8 mouse cellular contexts compared by ENCODE assay signal in the genomic region with DNA sequence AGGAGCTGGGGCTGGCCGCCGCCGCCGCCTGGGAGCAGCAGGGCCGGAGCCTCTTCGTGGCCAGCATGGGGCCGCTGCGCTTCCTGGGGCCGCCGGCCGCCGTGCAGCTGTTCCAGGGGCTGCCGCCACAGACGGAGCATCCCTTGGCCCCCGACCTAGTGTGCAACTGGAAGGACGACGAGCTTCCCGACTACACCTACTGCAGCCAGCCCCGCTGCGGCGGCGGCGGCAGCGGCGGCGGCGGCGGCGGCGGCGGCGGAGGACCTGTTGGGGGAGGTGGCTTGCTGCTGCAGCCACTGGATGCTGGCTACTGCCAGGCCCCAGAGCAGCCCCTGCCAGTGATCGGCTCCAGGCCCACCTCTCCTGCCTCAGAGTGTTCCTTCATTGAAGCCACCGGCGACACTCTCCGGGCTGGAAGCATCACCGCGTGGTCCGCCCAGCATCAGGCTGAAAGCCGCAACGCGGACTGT. TPM values are rescaled to one million over a fixed set of nuclear protein-coding genes. Genes with fewer than 3 reads are reported as not detected.
DNase-seq lines count a peak whose midpoint lies in the region; ATAC-seq and TF ChIP-seq lines count a peak whose summit lies in the region.

No protein-coding gene starts in this region.

- H3K4me1 ChIP-seq in testis, adult 2 months (ENCODE audit: control insufficient read depth, insufficient read depth, low read length), result no peaks in the 10 kb centered on the region
- no peaks in the 10 kb centered on the region for H3K4me1 ChIP-seq in forebrain, embryonic 10.5 days
- no peaks in the 10 kb centered on the region for H3K4me1 ChIP-seq in intestine, embryonic 15.5 days (replicated peaks)
- H3K4me1 ChIP-seq in lung, postnatal 0 days (ENCODE audit: insufficient read depth, low read depth, low read length), result no peaks in the 10 kb centered on the region
- no peaks in the 10 kb centered on the region for H3K4me1 ChIP-seq in stomach, embryonic 16.5 days (ENCODE audit: control insufficient read depth, insufficient read depth, low read length)

- no peaks in the 10 kb centered on the region for H3K27me3 ChIP-seq in testis, adult 2 months (ENCODE audit: control insufficient read depth, insufficient read depth, low read length)
- H3K27me3 ChIP-seq in forebrain, embryonic 10.5 days (ENCODE audit: poor library complexity, severe bottlenecking), result no peaks in the 10 kb centered on the region
- H3K27me3 ChIP-seq in intestine, embryonic 15.5 days (replicated peaks), result no peaks in the 10 kb centered on the region
- H3K27me3 ChIP-seq in lung, postnatal 0 days (replicated peaks; ENCODE audit: insufficient read depth, low read length), result no peaks in the 10 kb centered on the region
- no peaks in the 10 kb centered on the region for H3K27me3 ChIP-seq in stomach, embryonic 16.5 days (ENCODE audit: control insufficient read depth, insufficient read depth, low read length)

- peak; percentile 51 for ATAC-seq in intestine, embryonic 15.5 days
- peak; percentile 53 for ATAC-seq in lung, postnatal 0 days
- peak; percentile 35 for ATAC-seq in stomach, embryonic 16.5 days (ENCODE audit: insufficient read depth, low FRiP score)

- TF ChIP-seq EP300 in lung, postnatal 0 days (IDR thresholded peaks at IDR 0.05), result no peak

- peaks cover 9% of the 10 kb centered on the region; the same call in 1 of the 2 replicates for H3K9me3 ChIP-seq in forebrain, embryonic 10.5 days
- H3K9me3 ChIP-seq in intestine, embryonic 15.5 days, result no peaks in the 10 kb centered on the region
- no peaks in the 10 kb centered on the region for H3K9me3 ChIP-seq in lung, postnatal 0 days (ENCODE audit: low read length)
- no peaks in the 10 kb centered on the region for H3K9me3 ChIP-seq in stomach, embryonic 16.5 days (replicated peaks; ENCODE audit: control insufficient read depth, low read length)

- peak overlapping the region; percentile 81 for H3K4me3 ChIP-seq in testis, adult 2 months (ENCODE audit: control insufficient read depth, low read depth, low read length)
- peak overlapping the region; percentile 59 for H3K4me3 ChIP-seq in forebrain, embryonic 10.5 days
- peak overlapping the region; percentile 55 for H3K4me3 ChIP-seq in intestine, embryonic 15.5 days (replicated peaks)
- peak overlapping the region; percentile 47 for H3K4me3 ChIP-seq in lung, postnatal 0 days (ENCODE audit: low read depth, low read length)
- H3K4me3 ChIP-seq in stomach, embryonic 16.5 days (replicated peaks; ENCODE audit: low read length), result peak overlapping the region; percentile 59

- peak overlapping the region; percentile 66 for H3K9ac ChIP-seq in intestine, embryonic 15.5 days
- peak overlapping the region; percentile 43 for H3K9ac ChIP-seq in lung, postnatal 0 days (replicated peaks; ENCODE audit: low read depth)
- H3K9ac ChIP-seq in stomach, embryonic 16.5 days (ENCODE audit: low read length), result peak overlapping the region; percentile 87

- WGBS in forebrain, embryonic 10.5 days, result 18% methylated on average over 31 of the region's 42 CpGs
- 17% methylated on average over 32 of the region's 42 CpGs for WGBS in intestine, embryonic 15.5 days
- 16% methylated on average over 14 of the region's 42 CpGs for WGBS in lung, postnatal 0 days
- WGBS in stomach, embryonic 16.5 days, result 17% methylated on average over 36 of the region's 42 CpGs

- no peak overlapping the region; the same call in 1 of the 2 replicates for H3K27ac ChIP-seq in testis, adult 2 months (ENCODE audit: control insufficient read depth, insufficient read depth, low read depth, low read length)
- peak overlapping the region; percentile 87 for H3K27ac ChIP-seq in forebrain, embryonic 10.5 days
- peak overlapping the region; percentile 82 for H3K27ac ChIP-seq in intestine, embryonic 15.5 days
- peak overlapping the region; percentile 78; the same call in 1 of the 2 replicates for H3K27ac ChIP-seq in lung, postnatal 0 days (ENCODE audit: low read length)
- H3K27ac ChIP-seq in stomach, embryonic 16.5 days (ENCODE audit: low read length), result peak overlapping the region; percentile 87

- DNase-seq in adrenal gland, adult 8-10 months, result peak; percentile 2
- no peak for DNase-seq in adrenal gland, adult 2 months
- DNase-seq in testis, postnatal 10 days (ENCODE audit: low spot score), result no peak
- DNase-seq in forebrain, embryonic 10.5 days (ENCODE audit: extremely low spot score, low spot score), result peak; percentile 40
- DNase-seq in lung, postnatal 0 days (ENCODE audit: low spot score), result peak; percentile 5

- H3K36me3 ChIP-seq in testis, adult 2 months (ENCODE audit: control insufficient read depth, insufficient read depth, low read length), result no peaks in the 10 kb centered on the region
- H3K36me3 ChIP-seq in forebrain, embryonic 10.5 days (replicated peaks), result no peaks in the 10 kb centered on the region; the same call in 1 of the 2 replicates
- H3K36me3 ChIP-seq in intestine, embryonic 15.5 days, result no peaks in the 10 kb centered on the region
- H3K36me3 ChIP-seq in lung, postnatal 0 days (ENCODE audit: insufficient read depth, low read length), result no peaks in the 10 kb centered on the region
- no peaks in the 10 kb centered on the region for H3K36me3 ChIP-seq in stomach, embryonic 16.5 days (ENCODE audit: control insufficient read depth, insufficient read depth, low read length)

- peak overlapping the region; percentile 74 for H3K4me2 ChIP-seq in intestine, embryonic 15.5 days (replicated peaks)
- peak overlapping the region; percentile 65 for H3K4me2 ChIP-seq in lung, postnatal 0 days (replicated peaks; ENCODE audit: low read depth, low read length)
- peak overlapping the region; percentile 74 for H3K4me2 ChIP-seq in stomach, embryonic 16.5 days (ENCODE audit: low read depth, low read length)

- no peak for TF ChIP-seq CTCF in testis, adult 2 months (IDR thresholded peaks at IDR 0.05; ENCODE audit: control insufficient read depth, insufficient read depth, insufficient replicate concordance, low read depth, low read length)
- TF ChIP-seq CTCF in lung, postnatal 0 days (IDR thresholded peaks at IDR 0.05), result no peak

- TF ChIP-seq POLR2A in testis, adult 2 months (IDR thresholded peaks at IDR 0.05; ENCODE audit: control insufficient read depth, low read depth, low read length), result no peak

RNA-seq across cellular contexts. Expression of a gene that starts 1.0 kb away (rescaled TPM):
- total RNA-seq in adrenal gland, adult 8-10 months (2022), result 10 to 100 TPM; 11.7 to 13.7 (median 13.1) TPM
- total RNA-seq in adrenal gland, adult 2 months (2021), result 10 to 100 TPM in 1 of 2 experiments, 1 to 10 TPM in 1; 9.8 to 10.6 TPM
- polyA plus RNA-seq in adrenal gland, adult 2 months (2012; rRNA removed), result 16.7 and 18.1 TPM in 2 replicates
- 0.88 and 0.91 TPM in 2 replicates for polyA plus RNA-seq in testis, adult 2 months (2012; rRNA removed)
- 2.2 and 2.4 TPM in 2 replicates for polyA plus RNA-seq in forebrain, embryonic 10.5 days (2016; fragmentation: Nextera tagmentation; extraction: Ambion mirVana)
- polyA plus RNA-seq in intestine, embryonic 15.5 days (2015; fragmentation: Nextera tagmentation; extraction: Ambion mirVana), result 2.7 and 3.3 TPM in 2 replicates
- 2.2 and 2.7 TPM in 2 replicates for polyA plus RNA-seq in lung, postnatal 0 days (2015; fragmentation: Nextera tagmentation; extraction: Ambion mirVana)
- 2.0 and 2.6 TPM in 2 replicates for polyA plus RNA-seq in stomach, embryonic 16.5 days (2015; fragmentation: Nextera tagmentation; extraction: Ambion mirVana)

RNA-seq across cellular contexts. Expression of a gene that starts 19.2 kb away (rescaled TPM):
- not detected for total RNA-seq in adrenal gland, adult 8-10 months (2022)
- total RNA-seq in adrenal gland, adult 2 months (2021), result not detected
- not detected in 2 replicates for polyA plus RNA-seq in adrenal gland, adult 2 months (2012; rRNA removed)
- 0.46 TPM in 1 of 2 replicates, not detected in the other for polyA plus RNA-seq in testis, adult 2 months (2012; rRNA removed)
- not detected in 2 replicates for polyA plus RNA-seq in forebrain, embryonic 10.5 days (2016; fragmentation: Nextera tagmentation; extraction: Ambion mirVana)
- polyA plus RNA-seq in intestine, embryonic 15.5 days (2015; fragmentation: Nextera tagmentation; extraction: Ambion mirVana), result not detected in 2 replicates
- polyA plus RNA-seq in lung, postnatal 0 days (2015; fragmentation: Nextera tagmentation; extraction: Ambion mirVana), result not detected in 2 replicates
- not detected in 2 replicates for polyA plus RNA-seq in stomach, embryonic 16.5 days (2015; fragmentation: Nextera tagmentation; extraction: Ambion mirVana)

RNA-seq across cellular contexts. Expression of a gene that starts 49.4 kb away (rescaled TPM):
- total RNA-seq in adrenal gland, adult 8-10 months (2022), result not detected
- total RNA-seq in adrenal gland, adult 2 months (2021), result not detected
- polyA plus RNA-seq in adrenal gland, adult 2 months (2012; rRNA removed), result not detected in 2 replicates
- not detected in 2 replicates for polyA plus RNA-seq in testis, adult 2 months (2012; rRNA removed)
- not detected in 2 replicates for polyA plus RNA-seq in forebrain, embryonic 10.5 days (2016; fragmentation: Nextera tagmentation; extraction: Ambion mirVana)
- polyA plus RNA-seq in intestine, embryonic 15.5 days (2015; fragmentation: Nextera tagmentation; extraction: Ambion mirVana), result not detected in 2 replicates
- not detected in 2 replicates for polyA plus RNA-seq in lung, postnatal 0 days (2015; fragmentation: Nextera tagmentation; extraction: Ambion mirVana)
- not detected in 2 replicates for polyA plus RNA-seq in stomach, embryonic 16.5 days (2015; fragmentation: Nextera tagmentation; extraction: Ambion mirVana)

Comparison
In these comparisons a context has a peak if more than half of its experiments do, and no peak if none do; other contexts are left out.
1. DNase-seq: peak in adrenal gland, adult 8-10 months (single experiment), forebrain, embryonic 10.5 days (single experiment) and lung, postnatal 0 days (single experiment); none in adrenal gland, adult 2 months (single experiment) and testis, postnatal 10 days (single experiment).
2. Peak in every context shown above with its lines, with median percentiles within 50 percentile points of each other: H3K4me3 ChIP-seq, ATAC-seq, H3K4me2 ChIP-seq and H3K9ac ChIP-seq.